Mouse (Mus musculus) limb, embryonic 14.5 days (tissue): ENCODE results near the gene Mettl18. TPM values are rescaled to one million over a fixed set of nuclear protein-coding genes. Genes with fewer than 3 reads are reported as not detected.

Experiments used
- ATAC-seq: fragments of 200-750 bp; cut with Nextera tagmentation; 2 replicates; pipeline ENCODE4 v1.8.0; 2017; ENCODE audit warnings: low read depth, moderate number of reproducible peaks, moderate TSS enrichment; ENCODE audit not compliant: low FRiP score
- DNase-seq: peaks from one replicate; pipeline ENCODE4 v3.0.0-alpha.2; 2015; ENCODE audit warnings: low spot score
- H3K27ac ChIP-seq: fragments of 300-500 bp; sonication (generic); replicated peaks from 2 replicates; pipeline ENCODE4 v1.5.1; 2014; ENCODE audit warnings: low read depth, mild to moderate bottlenecking, low read length, moderate library complexity, mixed read lengths
- H3K27me3 ChIP-seq: fragments of 300-500 bp; sonication (generic); 2 replicates; pipeline ENCODE4 v1.6.1; 2014; ENCODE audit warnings: low read length, mixed read lengths; ENCODE audit not compliant: control insufficient read depth, insufficient read depth
- H3K36me3 ChIP-seq: fragments of 300-500 bp; sonication (generic); 2 replicates; pipeline ENCODE4 v1.6.1; 2014; ENCODE audit warnings: mild to moderate bottlenecking, low read length, moderate library complexity, mixed read lengths; ENCODE audit not compliant: control insufficient read depth, insufficient read depth
- H3K4me1 ChIP-seq: fragments of 300-500 bp; sonication (generic); 2 replicates; pipeline ENCODE4 v1.6.1; 2014; ENCODE audit warnings: antibody characterized with exemption, low read length, mixed read lengths; ENCODE audit not compliant: control insufficient read depth, insufficient read depth
- H3K4me2 ChIP-seq: fragments of 300-500 bp; sonication (generic); replicated peaks from 2 replicates; pipeline ENCODE4 v1.6.1; 2014; ENCODE audit warnings: low read depth, mild to moderate bottlenecking, low read length, moderate library complexity; ENCODE audit not compliant: severe bottlenecking
- H3K4me3 ChIP-seq: fragments of 300-500 bp; sonication (generic); replicated peaks from 2 replicates; pipeline ENCODE4 v1.5.1; 2014; ENCODE audit warnings: low read length
- H3K9ac ChIP-seq: fragments of 300-500 bp; sonication (generic); 2 replicates; pipeline ENCODE4 v1.6.1; 2014; ENCODE audit warnings: mild to moderate bottlenecking, low read depth, low read length, moderate library complexity; ENCODE audit not compliant: severe bottlenecking
- H3K9me3 ChIP-seq: fragments of 300-500 bp; sonication (generic); 2 replicates; pipeline ENCODE4 v1.6.1; 2016; ENCODE audit warnings: low read length; ENCODE audit not compliant: control insufficient read depth
- POLR2A ChIP-seq: fragments of 200-500 bp; IDR thresholded peaks from 2 replicates; pipeline ENCODE4 v1.8.0; 2012; ENCODE audit warnings: inconsistent platforms, mild to moderate bottlenecking, moderate library complexity, borderline replicate concordance; ENCODE audit not compliant: insufficient read depth, insufficient read length; ENCODE audit errors: extremely low read depth
- WGBS: fragments of 180-500 bp; shearing (Covaris S2); extraction: QIAGEN DNeasy Blood & Tissue Kit; methylation state at CpG from one replicate; pipeline ENCODE4 v1.1.7; 2014; 5-methylcytosine and 5-hydroxymethylcytosine counted together
- polyA plus RNA-seq, 2 experiments: library from polyadenylated mRNA; depleted of rRNA in 1 of 2; stranded (reverse) in 1 of 2; unstranded in 1 of 2; fragments of >200 nt; fragmentation: Nextera tagmentation in 1 of 2; extraction: Ambion mirVana in 1 of 2; gene quantifications; 2 replicates each; pipeline versions ENCODE4 v1.2.1 to v1.2.3; 2012 to 2014

Mettl18 gene
- polyA plus RNA-seq, 2 experiments: 4.6 to 9.6 TPM

- TF ChIP-seq POLR2A: no peak
- no peaks in the 10 kb centered on the region for H3K36me3 ChIP-seq
- H3K27ac ChIP-seq: no peak overlapping the region
- ATAC-seq: no peak
- H3K4me1 ChIP-seq: no peaks in the 10 kb centered on the region
- no peaks in the 10 kb centered on the region for H3K27me3 ChIP-seq
- no peaks in the 10 kb centered on the region for H3K9me3 ChIP-seq
- no peak overlapping the region for H3K4me3 ChIP-seq
- no peak for DNase-seq
- H3K4me2 ChIP-seq: no peak overlapping the region
- 72% methylated on average over 10 of the region's 10 CpGs for WGBS
- H3K9ac ChIP-seq: no peak overlapping the region
Observed at GRCm38 (mm10) chr1:164040385-164041135, 45.9 kb downstream of the Mettl18 start.

GRCm38 (mm10) chr1:164043549-164043948 lies 48.9 kb downstream of the Mettl18 start:
- Histone ChIP-seq H3K4me1 (no peaks in the 10 kb centered on the region), H3K9me3 (no peaks in the 10 kb centered on the region), H3K27me3 (no peaks in the 10 kb centered on the region), H3K4me2 (no peak overlapping the region), H3K4me3 (no peak overlapping the region), H3K27ac (no peak overlapping the region), H3K36me3 (no peaks in the 10 kb centered on the region), H3K9ac (no peak overlapping the region)
- WGBS: 54% methylated on average over 3 of the region's 3 CpGs
- TF ChIP-seq POLR2A: no peak
- no peak for DNase-seq
- no peak for ATAC-seq

Other genes with a start within 250 kb of the Mettl18 start
- gene Kifap3, start 215.3 kb upstream of the Mettl18 start, polyA plus RNA-seq (2012; rRNA removed): 24.9 and 28.2 TPM in 2 replicates
- gene Kifap3, start 215.3 kb upstream of the Mettl18 start, polyA plus RNA-seq (2014; fragmentation: Nextera tagmentation; extraction: Ambion mirVana): 46.3 and 54.1 TPM in 2 replicates
- 15.3 and 16.6 TPM in 2 replicates for gene Scyl3, start 65.8 kb upstream of the Mettl18 start, polyA plus RNA-seq (2012; rRNA removed)
- gene Scyl3, start 65.8 kb upstream of the Mettl18 start, polyA plus RNA-seq (2014; fragmentation: Nextera tagmentation; extraction: Ambion mirVana): 20.8 and 22.5 TPM in 2 replicates
- gene BC055324, start 93 bp upstream of the Mettl18 start, polyA plus RNA-seq (2012; rRNA removed): 21.1 and 21.2 TPM in 2 replicates
- gene BC055324, start 93 bp upstream of the Mettl18 start, polyA plus RNA-seq (2014; fragmentation: Nextera tagmentation; extraction: Ambion mirVana): 18.7 and 19.6 TPM in 2 replicates
- gene Sele, start 53.3 kb downstream of the Mettl18 start, polyA plus RNA-seq (2012; rRNA removed): 0.12 and 0.14 TPM in 2 replicates
- 0.15 TPM in 1 of 2 replicates, not detected in the other for gene Sele, start 53.3 kb downstream of the Mettl18 start, polyA plus RNA-seq (2014; fragmentation: Nextera tagmentation; extraction: Ambion mirVana)
- 0.09 and 0.22 TPM in 2 replicates for gene Sell, start 67.1 kb downstream of the Mettl18 start, polyA plus RNA-seq (2012; rRNA removed)
- gene Sell, start 67.1 kb downstream of the Mettl18 start, polyA plus RNA-seq (2014; fragmentation: Nextera tagmentation; extraction: Ambion mirVana): 0.21 and 0.62 TPM in 2 replicates
- gene Selp, start 120.4 kb downstream of the Mettl18 start, polyA plus RNA-seq (2012; rRNA removed): 0.15 and 0.24 TPM in 2 replicates
- 0.14 TPM in 1 of 2 replicates, not detected in the other for gene Selp, start 120.4 kb downstream of the Mettl18 start, polyA plus RNA-seq (2014; fragmentation: Nextera tagmentation; extraction: Ambion mirVana)
- 0.39 and 0.40 TPM in 2 replicates for gene F5, start 156.9 kb downstream of the Mettl18 start, polyA plus RNA-seq (2012; rRNA removed)
- gene F5, start 156.9 kb downstream of the Mettl18 start, polyA plus RNA-seq (2014; fragmentation: Nextera tagmentation; extraction: Ambion mirVana): 0.29 and 0.34 TPM in 2 replicates